Mouse (Mus musculus): Measurements from ENCODE around the gene Klhl20. TPM values are rescaled to one million over a fixed set of nuclear protein-coding genes. Genes with fewer than 3 reads are reported as not detected.

Klhl20 gene
- total RNA-seq, 1 experiment from 2014 or later: 22.8 TPM

DNA sequence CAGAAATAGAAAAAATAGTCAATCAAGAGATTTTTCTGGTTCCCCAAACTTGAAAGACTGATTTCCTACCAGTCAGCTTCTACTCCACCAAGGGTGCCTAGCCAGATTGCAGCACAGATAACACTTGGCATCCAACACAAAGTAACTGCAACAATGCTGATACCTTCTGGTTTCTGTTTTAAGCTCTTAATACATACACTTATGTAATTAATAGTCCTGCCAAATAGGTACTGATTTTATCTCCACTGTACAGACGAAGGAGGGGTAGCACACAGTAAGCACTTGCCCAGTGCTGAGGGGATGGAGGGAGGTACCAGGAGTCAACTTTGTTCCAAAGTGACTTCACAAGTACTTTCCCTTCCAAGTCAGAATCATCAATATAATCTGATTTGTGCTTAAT lies 27.5 kb downstream of the Klhl20 start:
- no peak for ATAC-seq (replicated peaks in 1 of 2; ENCODE audit: insufficient read depth in 1 of 2, low FRiP score in 2 of 2, low TSS enrichment in 1 of 2, low read depth in 1 of 2, poor library complexity in 2 of 2, severe bottlenecking in 2 of 2)

DNA sequence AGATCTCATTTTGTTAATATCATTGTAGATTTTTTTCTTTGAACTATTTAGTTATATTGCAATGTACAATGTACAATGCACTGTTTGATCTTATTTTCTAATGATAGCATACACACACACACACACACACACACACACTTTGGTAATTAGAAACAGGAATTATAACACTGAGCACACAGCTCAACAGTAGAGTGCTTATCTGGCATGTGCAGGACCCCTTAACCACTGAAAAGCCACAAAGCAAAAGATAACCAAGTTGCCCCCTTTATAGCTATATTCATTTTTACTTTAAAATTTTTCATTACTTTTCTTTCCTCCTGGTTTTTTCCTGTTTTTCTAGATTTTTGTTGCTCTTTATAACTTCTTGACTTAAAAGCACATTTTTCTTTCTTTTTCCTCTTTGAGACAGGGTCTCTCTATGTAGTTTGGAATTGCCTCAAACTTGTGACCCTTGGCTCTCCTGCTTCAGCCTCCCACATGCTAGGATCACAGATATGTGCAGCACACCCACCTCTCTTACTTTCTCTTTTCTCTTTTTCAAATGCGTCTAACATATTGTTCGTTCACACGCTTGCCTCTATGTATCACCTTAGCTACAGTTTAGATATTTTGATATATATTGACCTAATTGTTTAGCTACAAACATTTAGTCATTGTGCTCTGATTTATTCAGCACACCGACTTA lies 31.4 kb downstream of the Klhl20 start:
- ATAC-seq (replicated peaks in 1 of 2; ENCODE audit: insufficient read depth in 1 of 2, low FRiP score in 2 of 2, low TSS enrichment in 1 of 2, low read depth in 1 of 2, poor library complexity in 2 of 2, severe bottlenecking in 2 of 2): no peak

DNA sequence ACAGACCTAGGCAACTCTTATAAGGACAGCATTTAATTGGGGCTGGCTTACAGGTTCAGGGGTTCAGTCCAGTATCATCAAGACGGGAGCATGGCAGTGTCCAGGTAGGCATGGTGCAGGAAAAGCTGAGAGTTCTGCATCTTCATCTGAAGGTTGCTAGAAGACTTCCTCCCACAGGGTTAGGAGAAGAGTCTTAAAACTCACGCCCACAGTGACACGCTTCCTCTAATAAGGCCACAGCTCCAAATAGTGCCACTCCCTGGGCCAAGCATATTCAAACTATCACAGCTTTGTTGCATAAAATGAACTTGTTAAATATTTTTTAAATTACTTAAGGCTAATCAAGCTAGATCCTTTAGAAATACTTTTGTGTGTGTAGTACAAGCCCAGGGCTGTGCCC lies 54.1 kb downstream of the Klhl20 start:
- ATAC-seq (replicated peaks in 1 of 2; ENCODE audit: insufficient read depth in 1 of 2, low FRiP score in 2 of 2, low TSS enrichment in 1 of 2, low read depth in 1 of 2, poor library complexity in 2 of 2, severe bottlenecking in 2 of 2): no peak

DNA sequence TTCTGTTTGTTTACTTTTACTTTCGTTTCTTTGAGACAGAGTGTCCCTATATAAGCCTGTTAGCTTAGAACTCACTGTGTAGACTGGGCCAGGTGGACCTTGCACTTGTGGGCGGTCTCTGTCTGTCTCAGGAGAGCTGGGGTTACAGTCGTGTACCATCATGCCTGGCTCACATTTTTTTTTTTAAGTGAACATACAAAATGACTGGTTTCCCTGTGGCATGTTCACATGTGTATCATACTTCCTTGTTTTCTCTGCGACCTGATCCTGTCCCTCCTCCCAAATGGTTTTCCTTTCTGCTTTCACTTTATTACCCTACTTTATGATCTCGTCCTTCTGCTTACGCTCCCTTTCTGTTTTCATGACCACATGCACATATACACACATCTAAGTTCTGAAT lies 55.1 kb downstream of the Klhl20 start:
- ATAC-seq (replicated peaks in 1 of 2; ENCODE audit: insufficient read depth in 1 of 2, low FRiP score in 2 of 2, low TSS enrichment in 1 of 2, low read depth in 1 of 2, poor library complexity in 2 of 2, severe bottlenecking in 2 of 2): peak; percentile 62 to 63; a peak in 3 of 4 replicates

DNA sequence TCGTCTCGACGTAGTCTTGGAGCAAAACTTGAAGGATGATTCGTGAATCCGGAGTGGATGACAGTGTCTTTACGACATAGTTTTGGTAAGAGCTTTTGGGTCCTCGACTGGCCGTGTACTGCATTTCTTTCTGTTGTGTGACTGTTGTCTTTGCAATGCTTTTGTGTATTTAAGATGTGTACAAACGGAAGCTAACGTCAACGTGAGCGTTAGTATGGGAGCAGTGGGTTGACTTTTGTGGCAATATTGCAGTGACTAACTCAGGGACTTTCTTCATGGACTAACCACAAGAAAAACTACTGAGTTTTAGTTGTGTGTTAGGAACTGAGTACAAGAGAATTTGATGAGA lies 60.1 kb downstream of the Klhl20 start:
- ATAC-seq (replicated peaks in 1 of 2; ENCODE audit: insufficient read depth in 1 of 2, low FRiP score in 2 of 2, low TSS enrichment in 1 of 2, low read depth in 1 of 2, poor library complexity in 2 of 2, severe bottlenecking in 2 of 2): no peak

DNA sequence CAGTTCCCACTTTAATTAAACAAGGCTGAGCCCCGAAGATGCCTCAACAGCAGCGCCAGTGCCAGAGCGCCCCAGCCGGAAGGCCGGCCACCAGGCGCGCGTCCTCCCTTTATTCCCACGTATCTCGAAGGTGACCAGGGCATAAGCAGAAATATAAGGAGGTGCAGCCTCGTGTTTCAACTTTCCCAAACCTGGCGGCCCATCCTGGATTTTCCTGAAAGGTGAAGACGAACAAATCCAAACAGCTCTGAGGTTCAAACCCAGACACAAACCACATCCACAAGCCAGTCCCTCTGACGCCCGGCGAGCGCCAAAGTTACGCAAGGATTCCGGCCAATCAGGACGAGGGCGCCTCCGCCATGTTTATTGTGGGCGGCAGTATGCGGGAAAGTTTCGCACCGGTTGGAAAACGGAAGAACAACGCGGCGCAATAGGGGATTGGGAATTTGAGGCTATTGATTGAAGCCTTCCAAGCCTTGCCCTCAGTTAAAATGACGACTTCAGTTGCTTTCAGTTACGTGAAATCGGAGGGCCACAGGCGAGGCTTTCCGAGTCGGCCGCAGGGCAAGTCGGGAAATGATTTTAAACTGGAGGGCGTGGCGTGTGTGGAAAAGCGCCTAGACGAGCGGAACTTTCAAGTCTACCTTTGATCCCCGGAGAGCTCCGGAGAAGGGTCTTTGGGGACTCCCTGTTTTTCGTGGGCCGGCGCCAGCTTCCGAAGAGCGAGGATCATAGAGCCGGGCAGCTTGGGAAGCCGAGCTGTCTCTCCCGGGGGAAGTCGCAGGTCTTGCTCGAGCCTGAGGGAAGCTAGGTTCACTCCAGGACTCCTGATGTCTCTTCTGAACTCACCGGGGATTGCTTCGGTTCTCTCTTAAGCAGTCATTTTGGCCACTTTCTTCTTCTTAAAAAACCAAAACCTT lies 60.7 kb downstream of the Klhl20 start, which contains the start of the genes Dars2 and Cenpl:
Dars2 (minus strand) TSS at position 307 of the 920 bp plus-strand sequence.
Cenpl (plus strand) TSS at position 362 of the 920 bp plus-strand sequence.
- peak; percentile 96 for ATAC-seq (replicated peaks in 1 of 2; ENCODE audit: insufficient read depth in 1 of 2, low FRiP score in 2 of 2, low TSS enrichment in 1 of 2, low read depth in 1 of 2, poor library complexity in 2 of 2, severe bottlenecking in 2 of 2)

DNA sequence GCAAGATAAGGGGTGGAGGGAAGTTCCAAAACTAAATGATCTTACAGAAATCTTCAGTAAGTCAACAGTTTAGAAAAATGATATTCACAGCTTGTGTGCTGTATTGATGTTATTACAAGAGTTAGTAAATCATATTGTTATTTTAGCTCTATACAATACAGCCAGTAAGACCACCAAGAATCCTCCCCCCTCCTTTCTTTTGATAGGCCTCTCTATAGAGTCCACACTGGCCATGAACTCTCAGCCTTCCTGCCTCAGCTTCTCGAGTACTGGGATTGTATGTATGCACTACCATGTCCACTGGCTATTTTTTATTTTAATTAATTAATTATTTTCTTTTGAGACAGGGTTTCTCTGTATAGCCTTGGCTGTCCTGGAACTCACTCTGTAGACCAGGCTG lies 68.0 kb downstream of the Klhl20 start:
- no peak for ATAC-seq (replicated peaks in 1 of 2; ENCODE audit: insufficient read depth in 1 of 2, low FRiP score in 2 of 2, low TSS enrichment in 1 of 2, low read depth in 1 of 2, poor library complexity in 2 of 2, severe bottlenecking in 2 of 2)

DNA sequence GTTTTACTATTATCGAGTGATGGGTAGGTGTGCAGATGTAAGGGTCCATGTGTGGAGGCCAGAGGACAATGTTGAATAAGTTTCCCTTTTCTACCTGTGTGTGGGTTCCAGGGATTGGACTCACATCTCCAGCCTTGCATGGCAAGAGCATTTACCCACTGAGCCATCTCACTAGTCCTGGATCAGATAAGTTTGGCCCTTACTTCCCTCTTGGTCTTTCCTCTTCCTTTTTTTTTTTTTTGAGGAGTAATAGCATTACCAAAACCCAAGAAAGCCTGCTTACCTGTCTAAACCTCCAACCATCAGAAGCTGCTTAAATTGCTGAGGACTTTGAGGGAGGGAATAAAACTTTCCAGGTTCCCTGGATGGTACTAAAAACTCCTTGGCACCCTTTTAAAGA lies 74.1 kb downstream of the Klhl20 start:
- ATAC-seq (replicated peaks in 1 of 2; ENCODE audit: insufficient read depth in 1 of 2, low FRiP score in 2 of 2, low TSS enrichment in 1 of 2, low read depth in 1 of 2, poor library complexity in 2 of 2, severe bottlenecking in 2 of 2): no peak

DNA sequence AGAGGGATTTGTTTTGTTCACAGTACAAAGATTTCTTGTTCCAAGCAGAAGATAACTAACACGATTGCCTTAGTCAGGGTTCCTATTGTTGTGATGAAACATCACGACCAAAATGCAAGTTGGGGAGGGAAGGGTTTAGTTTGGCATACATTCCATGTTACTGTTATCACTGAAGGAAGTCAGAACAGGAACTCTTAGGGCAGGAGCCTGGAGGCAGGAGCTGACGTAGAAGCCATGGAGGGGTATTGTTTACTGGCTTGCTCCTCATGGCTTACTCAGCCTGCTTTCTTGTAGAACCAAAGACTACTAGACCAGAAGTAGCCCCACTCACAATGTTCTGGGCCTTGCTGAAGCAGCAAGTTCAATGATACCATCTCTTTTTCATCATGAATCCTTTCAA lies 84.3 kb downstream of the Klhl20 start:
- no peak for ATAC-seq (replicated peaks in 1 of 2; ENCODE audit: insufficient read depth in 1 of 2, low FRiP score in 2 of 2, low TSS enrichment in 1 of 2, low read depth in 1 of 2, poor library complexity in 2 of 2, severe bottlenecking in 2 of 2)

DNA sequence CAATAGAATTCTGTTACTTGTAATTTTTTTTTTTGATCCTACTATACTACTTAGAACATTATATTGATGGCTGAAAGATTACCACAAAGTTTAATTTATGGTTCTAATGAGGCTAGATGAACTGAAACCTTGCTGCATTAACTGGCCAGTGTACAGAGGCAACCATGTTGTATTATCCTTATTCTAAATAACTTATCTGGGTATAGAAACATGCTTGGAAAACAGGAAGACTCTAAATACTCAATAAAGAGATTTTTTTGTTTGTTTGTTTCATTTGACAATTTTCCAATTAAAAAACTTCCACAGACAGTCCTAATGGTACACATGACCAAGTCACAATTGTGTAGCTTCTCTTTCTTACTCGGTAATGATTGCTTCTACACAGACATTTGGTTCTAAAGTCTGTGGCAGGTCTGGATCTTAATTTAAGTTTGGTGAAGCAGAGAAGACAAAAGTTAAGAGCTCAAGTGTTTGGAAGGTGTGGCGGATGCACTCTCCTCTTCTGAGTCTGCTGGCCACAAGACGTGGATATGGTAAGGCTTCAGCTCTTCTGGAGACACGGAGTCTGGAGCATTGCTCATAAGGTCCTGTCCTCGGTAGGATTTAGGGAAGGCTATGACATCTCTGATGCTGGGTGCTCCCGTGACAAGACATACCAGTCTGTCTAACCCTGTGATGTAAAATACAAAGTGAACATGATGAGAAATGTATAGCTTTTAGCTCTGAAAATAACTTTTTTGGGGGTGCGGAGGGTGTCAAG lies 89.9 kb downstream of the Klhl20 start:
- no peak for ATAC-seq (replicated peaks in 1 of 2; ENCODE audit: insufficient read depth in 1 of 2, low FRiP score in 2 of 2, low TSS enrichment in 1 of 2, low read depth in 1 of 2, poor library complexity in 2 of 2, severe bottlenecking in 2 of 2)

DNA sequence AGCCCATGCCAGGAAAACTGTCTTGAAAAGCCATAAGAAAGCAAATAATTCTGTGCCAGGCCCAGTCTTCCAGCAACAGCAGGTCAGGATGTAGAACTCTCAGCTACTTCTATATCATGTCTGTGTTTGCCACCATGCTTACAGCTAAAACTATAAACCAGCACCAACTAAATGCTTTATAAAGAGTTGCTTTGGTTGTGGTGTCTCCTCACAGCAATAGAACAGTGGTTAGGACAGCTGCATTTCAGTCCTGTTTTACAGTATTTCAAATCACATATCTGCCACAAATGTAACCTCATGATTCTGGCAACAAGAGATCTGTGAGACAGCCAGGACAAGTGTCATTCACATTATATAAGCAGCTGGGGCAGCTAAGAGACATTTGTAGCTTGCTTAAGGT lies 90.5 kb downstream of the Klhl20 start:
- ATAC-seq (replicated peaks in 1 of 2; ENCODE audit: insufficient read depth in 1 of 2, low FRiP score in 2 of 2, low TSS enrichment in 1 of 2, low read depth in 1 of 2, poor library complexity in 2 of 2, severe bottlenecking in 2 of 2): no peak

DNA sequence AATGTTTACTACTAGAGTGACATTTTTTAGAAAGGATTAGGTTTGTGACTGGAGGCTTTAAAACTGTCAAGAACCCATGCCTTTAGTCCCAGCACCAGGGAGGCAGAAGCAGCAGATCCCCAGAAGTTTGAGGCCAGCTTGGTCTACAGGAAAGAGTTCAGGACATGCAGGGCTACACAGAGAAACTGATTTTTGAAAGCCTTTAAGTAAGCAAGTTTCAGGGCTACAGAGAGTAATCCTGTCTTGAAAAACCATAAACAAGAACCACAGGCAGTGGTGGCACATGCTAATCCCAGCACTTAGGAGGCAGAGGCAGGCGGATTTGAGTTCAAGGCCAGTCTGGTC lies 90.9 kb downstream of the Klhl20 start:
- no peak for ATAC-seq (replicated peaks in 1 of 2; ENCODE audit: insufficient read depth in 1 of 2, low FRiP score in 2 of 2, low TSS enrichment in 1 of 2, low read depth in 1 of 2, poor library complexity in 2 of 2, severe bottlenecking in 2 of 2)

DNA sequence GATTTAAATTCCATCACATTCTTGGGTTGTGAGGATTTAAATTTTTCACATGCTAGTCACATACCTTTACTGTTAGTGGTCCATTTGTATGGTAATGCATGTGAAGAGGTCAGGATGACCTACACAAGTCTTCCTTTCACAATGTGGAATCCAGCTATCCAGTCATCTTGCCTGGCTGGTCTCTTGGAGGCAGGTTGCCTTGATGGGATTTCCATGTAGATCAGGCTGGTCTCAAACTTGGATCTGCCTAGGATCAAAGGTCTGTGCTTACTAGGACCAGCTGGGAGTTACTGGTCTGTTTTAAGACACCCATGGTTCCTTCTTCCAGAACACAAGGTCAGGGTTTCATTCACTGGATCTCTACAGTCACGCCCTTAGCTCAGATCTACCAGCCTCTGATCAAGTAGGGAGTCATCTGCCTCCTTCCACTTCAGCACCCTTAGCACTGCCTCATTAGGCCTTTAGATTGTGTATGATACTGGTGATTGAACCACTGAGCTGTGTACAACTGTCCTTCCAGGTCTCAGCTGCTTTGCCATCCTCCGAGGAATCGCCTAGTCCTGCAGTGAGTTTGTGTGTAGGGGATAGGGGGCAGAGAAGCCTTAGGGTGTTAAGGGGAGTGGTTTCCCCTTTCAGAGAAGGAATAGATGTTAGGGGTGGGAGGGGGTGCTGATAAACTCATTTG lies 91.4 kb downstream of the Klhl20 start:
- ATAC-seq (replicated peaks in 1 of 2; ENCODE audit: insufficient read depth in 1 of 2, low FRiP score in 2 of 2, low TSS enrichment in 1 of 2, low read depth in 1 of 2, poor library complexity in 2 of 2, severe bottlenecking in 2 of 2): peak; percentile 7 to 17; a peak in 1 of 4 replicates

DNA sequence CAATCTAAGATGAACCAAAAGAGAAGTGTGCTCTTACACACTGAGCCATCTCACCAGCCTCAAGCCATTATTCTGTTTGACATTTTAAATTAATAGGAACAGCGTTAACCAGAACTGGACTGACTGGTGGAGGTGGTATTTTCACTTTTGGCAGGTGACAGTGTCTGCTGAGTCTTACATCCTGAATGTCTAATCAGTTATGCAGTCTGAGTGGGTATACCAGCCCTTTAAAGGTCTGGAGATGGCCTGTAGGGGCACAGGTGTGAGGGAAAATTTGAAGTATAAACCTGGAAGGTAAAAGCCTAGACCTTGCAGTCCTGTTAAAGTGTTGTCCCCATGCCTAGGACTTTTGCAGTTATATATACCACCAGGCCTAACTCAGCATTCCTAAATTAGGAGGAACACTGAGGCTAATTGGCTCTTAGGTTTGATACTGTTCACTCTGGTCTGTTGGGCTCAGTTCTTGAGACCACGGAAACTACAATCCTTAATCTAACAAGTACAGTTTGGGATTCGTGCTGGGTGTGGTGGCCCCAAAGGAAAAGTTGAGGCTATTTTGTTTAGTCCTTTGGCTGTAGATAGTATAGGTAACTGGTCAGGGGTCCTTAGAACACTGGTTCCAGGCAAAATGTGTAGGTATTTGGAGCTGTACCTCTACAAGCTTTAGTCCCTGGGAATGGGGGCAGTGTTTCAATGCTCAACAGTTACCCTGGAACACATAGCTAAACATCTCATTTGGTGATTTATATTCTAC lies 92.2 kb downstream of the Klhl20 start:
- no peak for ATAC-seq (replicated peaks in 1 of 2; ENCODE audit: insufficient read depth in 1 of 2, low FRiP score in 2 of 2, low TSS enrichment in 1 of 2, low read depth in 1 of 2, poor library complexity in 2 of 2, severe bottlenecking in 2 of 2)
